Mouse (Mus musculus): ENCODE data around the gene Tbc1d20. TPM values are rescaled to one million over a fixed set of nuclear protein-coding genes. Genes with fewer than 3 reads are reported as not detected.
"Not testable (repeated sequence)": the region's sequence is repeated elsewhere in the genome, so short reads cannot be mapped to it uniquely, and the experiment has no call there.

Gene Tbc1d20
- polyA plus RNA-seq, 1 experiment, result 32.3 TPM

GRCm38 (mm10) chr2:152287560-152287959 is 6.1 kb upstream of the Tbc1d20 start:
- no peaks in the 10 kb centered on the region for H3K9me3 ChIP-seq (replicated peaks; ENCODE audit: control insufficient read depth, insufficient read depth, low read length, poor library complexity, severe bottlenecking)
- peaks cover 33% of the 10 kb centered on the region for H3K36me3 ChIP-seq (ENCODE audit: control insufficient read depth, insufficient read depth, low read length, poor library complexity, severe bottlenecking)

GRCm38 (mm10) chr2:152288046-152288445 is 5.6 kb upstream of the Tbc1d20 start:
- Histone ChIP-seq H3K36me3 (ENCODE audit: control insufficient read depth, insufficient read depth, low read length, poor library complexity, severe bottlenecking) (peaks cover 28% of the 10 kb centered on the region), H3K4me3 (ENCODE audit: low read depth, low read length) (no peak overlapping the region)

More at GRCm38 (mm10) chr2:152287560-152287959, 6.1 kb upstream of the Tbc1d20 start:
- no peaks in the 10 kb centered on the region for H3K27me3 ChIP-seq (ENCODE audit: control insufficient read depth, insufficient read depth, low read length, poor library complexity, severe bottlenecking)
- no peak for TF ChIP-seq EP300 (IDR thresholded peaks at IDR 0.05; ENCODE audit: insufficient read depth, low read depth, low read length)
- no peak for TF ChIP-seq POLR2A (IDR thresholded peaks at IDR 0.05; ENCODE audit: insufficient read depth, low read length)
- no peak for TF ChIP-seq CTCF (IDR thresholded peaks at IDR 0.05; ENCODE audit: low read depth, low read length)
- no peak overlapping the region for H3K9ac ChIP-seq (ENCODE audit: low read depth, poor library complexity, severe bottlenecking)
- no peak overlapping the region for H3K27ac ChIP-seq (ENCODE audit: insufficient read depth, low read length)
- no peak overlapping the region for H3K4me3 ChIP-seq (ENCODE audit: low read depth, low read length)
- no peaks in the 10 kb centered on the region for H3K4me1 ChIP-seq (ENCODE audit: control insufficient read depth, insufficient read depth, low read length)

GRCm38 (mm10) chr2:152289623-152290022 is 4.0 kb upstream of the Tbc1d20 start:
- H3K4me3 ChIP-seq (ENCODE audit: low read depth, low read length); H3K27me3 ChIP-seq (ENCODE audit: control insufficient read depth, insufficient read depth, low read length, poor library complexity, severe bottlenecking); H3K4me1 ChIP-seq (ENCODE audit: control insufficient read depth, insufficient read depth, low read length); H3K27ac ChIP-seq (ENCODE audit: insufficient read depth, low read length); H3K9ac ChIP-seq (ENCODE audit: low read depth, poor library complexity, severe bottlenecking); H3K9me3 ChIP-seq (replicated peaks; ENCODE audit: control insufficient read depth, insufficient read depth, low read length, poor library complexity, severe bottlenecking): not testable (repeated sequence)
- H3K36me3 ChIP-seq (ENCODE audit: control insufficient read depth, insufficient read depth, low read length, poor library complexity, severe bottlenecking), result peaks cover 12% of the 10 kb centered on the region

More at GRCm38 (mm10) chr2:152288046-152288445, 5.6 kb upstream of the Tbc1d20 start:
- Histone ChIP-seq H3K4me1 (ENCODE audit: control insufficient read depth, insufficient read depth, low read length) (no peaks in the 10 kb centered on the region), H3K9me3 (replicated peaks; ENCODE audit: control insufficient read depth, insufficient read depth, low read length, poor library complexity, severe bottlenecking) (no peaks in the 10 kb centered on the region), H3K27me3 (ENCODE audit: control insufficient read depth, insufficient read depth, low read length, poor library complexity, severe bottlenecking) (no peaks in the 10 kb centered on the region), H3K9ac (ENCODE audit: low read depth, poor library complexity, severe bottlenecking) (no peak overlapping the region), H3K27ac (ENCODE audit: insufficient read depth, low read length) (no peak overlapping the region)
- no peak for TF ChIP-seq POLR2A (IDR thresholded peaks at IDR 0.05; ENCODE audit: insufficient read depth, low read length)
- TF ChIP-seq CTCF (IDR thresholded peaks at IDR 0.05; ENCODE audit: low read depth, low read length), result no peak
- no peak for TF ChIP-seq EP300 (IDR thresholded peaks at IDR 0.05; ENCODE audit: insufficient read depth, low read depth, low read length)

- Histone ChIP-seq H3K27ac (ENCODE audit: insufficient read depth, low read length) (no peak overlapping the region), H3K4me3 (ENCODE audit: low read depth, low read length) (no peak overlapping the region), H3K9ac (ENCODE audit: low read depth, poor library complexity, severe bottlenecking) (no peak overlapping the region), H3K9me3 (replicated peaks; ENCODE audit: control insufficient read depth, insufficient read depth, low read length, poor library complexity, severe bottlenecking) (no peaks in the 10 kb centered on the region), H3K4me1 (ENCODE audit: control insufficient read depth, insufficient read depth, low read length) (no peaks in the 10 kb centered on the region), H3K27me3 (ENCODE audit: control insufficient read depth, insufficient read depth, low read length, poor library complexity, severe bottlenecking) (no peaks in the 10 kb centered on the region), H3K36me3 (ENCODE audit: control insufficient read depth, insufficient read depth, low read length, poor library complexity, severe bottlenecking) (no peaks in the 10 kb centered on the region)
- TF ChIP-seq EP300 (IDR thresholded peaks at IDR 0.05; ENCODE audit: insufficient read depth, low read depth, low read length) (no peak), CTCF (IDR thresholded peaks at IDR 0.05; ENCODE audit: low read depth, low read length) (no peak), POLR2A (IDR thresholded peaks at IDR 0.05; ENCODE audit: insufficient read depth, low read length) (no peak)
Observed at GRCm38 (mm10) chr2:152292475-152292874, 1.2 kb upstream of the Tbc1d20 start.

- TF ChIP-seq POLR2A (IDR thresholded peaks at IDR 0.05; ENCODE audit: insufficient read depth, low read length) (no peak), EP300 (IDR thresholded peaks at IDR 0.05; ENCODE audit: insufficient read depth, low read depth, low read length) (no peak), CTCF (IDR thresholded peaks at IDR 0.05; ENCODE audit: low read depth, low read length) (no peak)
- no peaks in the 10 kb centered on the region for H3K4me1 ChIP-seq (ENCODE audit: control insufficient read depth, insufficient read depth, low read length)
- no peak overlapping the region for H3K27ac ChIP-seq (ENCODE audit: insufficient read depth, low read length)
- H3K9ac ChIP-seq (ENCODE audit: low read depth, poor library complexity, severe bottlenecking), result peak overlapping the region; percentile 92
- no peaks in the 10 kb centered on the region for H3K27me3 ChIP-seq (ENCODE audit: control insufficient read depth, insufficient read depth, low read length, poor library complexity, severe bottlenecking)
- peak overlapping the region; percentile 69 for H3K4me3 ChIP-seq (ENCODE audit: low read depth, low read length)
- no peaks in the 10 kb centered on the region for H3K36me3 ChIP-seq (ENCODE audit: control insufficient read depth, insufficient read depth, low read length, poor library complexity, severe bottlenecking)
- no peaks in the 10 kb centered on the region for H3K9me3 ChIP-seq (replicated peaks; ENCODE audit: control insufficient read depth, insufficient read depth, low read length, poor library complexity, severe bottlenecking)
Observed at GRCm38 (mm10) chr2:152293179-152293726, 375 bp upstream of the Tbc1d20 start.

- Histone ChIP-seq H3K27me3 (ENCODE audit: control insufficient read depth, insufficient read depth, low read length, poor library complexity, severe bottlenecking) (no peaks in the 10 kb centered on the region), H3K9ac (ENCODE audit: low read depth, poor library complexity, severe bottlenecking) (peak overlapping the region; percentile 92; the same call in 1 of the 2 replicates), H3K9me3 (replicated peaks; ENCODE audit: control insufficient read depth, insufficient read depth, low read length, poor library complexity, severe bottlenecking) (no peaks in the 10 kb centered on the region), H3K4me3 (ENCODE audit: low read depth, low read length) (peak overlapping the region; percentile 79), H3K4me1 (ENCODE audit: control insufficient read depth, insufficient read depth, low read length) (no peaks in the 10 kb centered on the region), H3K36me3 (ENCODE audit: control insufficient read depth, insufficient read depth, low read length, poor library complexity, severe bottlenecking) (no peaks in the 10 kb centered on the region), H3K27ac (ENCODE audit: insufficient read depth, low read length) (no peak overlapping the region)
- no peak for TF ChIP-seq POLR2A (IDR thresholded peaks at IDR 0.05; ENCODE audit: insufficient read depth, low read length)
- no peak for TF ChIP-seq EP300 (IDR thresholded peaks at IDR 0.05; ENCODE audit: insufficient read depth, low read depth, low read length)
- TF ChIP-seq CTCF (IDR thresholded peaks at IDR 0.05; ENCODE audit: low read depth, low read length), result no peak
Observed at GRCm38 (mm10) chr2:152294541-152294940, 913 bp downstream of the Tbc1d20 start.

All from ES-Bruce4 (cell line).